Mouse (Mus musculus): ENCODE measurements around the gene Iars. TPM values are rescaled to one million over a fixed set of nuclear protein-coding genes. Genes with fewer than 3 reads are reported as not detected.
"Not testable (repeated sequence)": the region's sequence is repeated elsewhere in the genome, so short reads cannot be mapped to it uniquely, and the experiment has no call there.

Gene Iars
- total RNA-seq, 2 experiments from 2014 or later, result 25.7 to 35.7 TPM

DNA sequence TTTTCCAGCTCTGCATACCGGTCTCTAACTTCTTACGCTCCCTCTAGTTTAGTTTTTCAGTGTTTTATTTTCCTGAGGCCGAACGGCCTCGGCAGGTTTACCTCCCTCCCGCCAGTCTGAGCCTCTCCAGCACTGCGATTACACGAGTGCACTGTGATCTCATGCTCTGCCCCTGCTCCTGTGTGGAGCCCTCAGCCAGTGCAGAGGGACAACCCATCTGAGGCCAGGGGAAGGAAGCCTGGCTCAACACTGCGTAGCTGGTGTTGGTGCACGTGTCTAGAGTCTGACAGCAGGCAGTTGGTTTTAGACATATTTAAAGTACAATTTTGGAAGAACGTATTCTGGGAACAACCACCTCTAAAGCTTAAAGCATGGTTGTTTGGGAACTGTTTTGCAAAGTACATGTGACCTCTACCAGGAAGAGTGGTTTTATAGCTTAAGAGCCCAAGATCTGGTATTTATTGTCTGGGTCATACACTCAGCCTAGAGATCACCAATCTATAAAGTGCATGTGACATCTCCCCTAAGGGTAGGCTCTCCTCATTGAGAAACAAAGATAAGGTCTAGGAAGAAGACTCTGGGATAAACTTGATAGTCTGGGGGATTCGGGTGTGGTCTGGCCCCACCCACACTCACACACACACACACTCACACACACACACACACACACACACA is 30.3 kb downstream of the Iars start:
- ATAC-seq (replicated peaks; ENCODE audit: low FRiP score, poor library complexity, severe bottlenecking), result no peak

DNA sequence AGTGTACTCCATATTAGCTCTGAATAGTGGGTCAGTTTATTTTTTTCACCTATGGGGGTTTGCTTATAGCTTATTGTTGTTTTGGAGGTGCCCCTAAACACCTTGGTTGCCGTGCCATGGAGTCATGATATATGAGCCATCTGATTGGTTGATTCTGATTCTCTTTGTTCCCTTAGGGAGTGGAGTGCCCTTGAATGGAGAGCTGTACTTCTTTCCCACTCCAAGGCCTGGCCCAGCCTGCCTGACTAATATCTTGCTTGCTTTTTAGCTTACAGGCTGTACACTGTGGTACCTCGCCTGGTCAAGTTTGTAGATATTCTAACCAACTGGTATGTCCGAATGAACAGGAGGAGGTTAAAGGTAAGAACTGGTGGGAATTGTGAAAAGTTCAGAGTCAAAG is 37.4 kb downstream of the Iars start:
- no peak for ATAC-seq (replicated peaks; ENCODE audit: low FRiP score, poor library complexity, severe bottlenecking)

DNA sequence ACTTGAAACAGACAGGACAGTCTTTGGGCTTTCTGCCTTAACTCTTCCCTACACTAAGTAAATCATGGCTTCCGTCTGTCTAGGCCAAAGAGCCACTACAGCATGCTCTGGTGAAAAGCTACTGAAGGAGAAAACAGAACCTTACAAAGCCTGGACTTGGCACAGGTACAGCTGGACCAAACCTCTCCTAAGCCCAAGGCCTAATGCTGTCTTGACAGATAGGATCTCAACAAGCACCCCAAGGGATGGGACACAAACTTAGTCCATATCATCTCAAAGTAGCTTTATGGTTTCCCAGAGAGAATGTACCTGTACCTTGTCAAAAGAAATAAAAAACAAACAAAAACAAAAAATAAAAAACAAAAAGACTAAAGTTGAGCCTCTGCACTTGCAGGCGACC is 54.5 kb downstream of the Iars start:
- no peak for ATAC-seq (replicated peaks; ENCODE audit: low FRiP score, poor library complexity, severe bottlenecking)

DNA sequence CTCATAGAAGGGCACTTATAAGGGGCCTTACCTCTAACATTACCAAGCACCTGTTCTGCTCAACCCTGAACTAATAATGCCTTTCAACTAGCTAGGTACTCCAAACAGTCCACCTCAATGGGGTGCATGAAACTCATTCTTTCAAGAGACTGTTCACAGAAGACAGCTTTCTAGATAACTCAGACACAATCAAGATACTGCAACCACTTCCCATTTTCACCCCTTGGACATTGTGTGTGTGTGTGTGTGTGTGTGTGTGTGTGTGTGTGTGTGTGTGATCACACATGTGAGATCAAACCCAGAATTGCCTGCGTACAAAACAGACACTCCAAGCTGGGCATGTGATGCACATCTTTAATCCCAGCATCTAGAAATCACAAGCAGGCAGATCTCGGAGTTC is 56.1 kb downstream of the Iars start:
- no peak for ATAC-seq (replicated peaks; ENCODE audit: low FRiP score, poor library complexity, severe bottlenecking)

DNA sequence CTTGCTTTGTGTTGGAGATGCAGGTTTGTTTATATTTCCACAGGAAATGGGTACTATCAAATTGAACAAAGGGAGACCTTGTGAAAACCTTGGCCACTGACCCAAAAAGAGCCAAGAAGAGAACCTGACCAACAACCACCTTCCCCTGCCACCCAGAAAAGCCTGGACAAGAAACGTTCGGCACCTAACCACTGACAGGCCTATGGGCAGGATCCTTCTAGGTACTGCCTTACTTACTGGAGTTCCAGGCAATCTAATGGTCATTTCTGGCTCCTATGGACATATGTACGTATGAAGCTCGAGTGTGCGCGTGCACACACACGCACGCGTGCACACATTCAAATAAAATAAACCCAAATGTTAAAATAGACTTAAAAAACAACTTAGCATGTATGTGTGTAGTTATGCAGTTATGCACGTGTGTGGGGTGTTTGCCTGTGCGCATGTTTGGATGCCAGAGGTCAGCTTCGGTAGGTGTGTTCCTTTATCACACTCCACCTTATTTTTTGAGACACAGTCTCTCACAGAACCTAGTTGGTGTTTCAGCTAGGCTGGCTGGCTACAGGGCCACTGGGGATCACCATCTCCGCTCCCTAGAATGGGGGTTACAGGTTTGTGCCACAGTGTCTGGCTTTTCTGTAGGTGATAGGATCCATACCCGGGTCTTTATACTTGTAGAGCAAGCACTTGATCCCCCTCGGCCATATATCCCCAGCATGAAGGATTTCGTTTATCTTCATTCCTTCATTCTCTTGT is 59.6 kb downstream of the Iars start:
- ATAC-seq (replicated peaks; ENCODE audit: low FRiP score, poor library complexity, severe bottlenecking), result no peak

DNA sequence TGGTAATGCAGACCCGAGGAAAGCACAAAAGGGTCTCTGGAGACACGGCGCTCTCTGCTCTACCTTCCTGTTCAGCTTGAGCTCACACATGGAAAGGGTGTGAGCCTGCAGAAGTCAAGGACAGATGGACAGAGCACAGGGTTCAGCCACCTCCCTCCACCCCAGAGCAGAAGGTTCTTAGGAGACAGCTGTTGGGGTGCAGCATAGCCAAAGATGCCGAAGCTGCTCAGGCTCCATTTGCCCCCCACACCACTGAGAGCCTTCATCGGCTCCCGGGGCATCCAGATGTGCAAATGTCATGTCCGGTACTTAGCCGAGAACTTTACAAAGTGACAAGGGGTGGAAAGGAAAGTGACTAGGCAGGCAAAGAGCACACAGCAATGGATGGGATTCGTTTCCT is 74.7 kb downstream of the Iars start:
- ATAC-seq (replicated peaks; ENCODE audit: low FRiP score, poor library complexity, severe bottlenecking), result no peak

DNA sequence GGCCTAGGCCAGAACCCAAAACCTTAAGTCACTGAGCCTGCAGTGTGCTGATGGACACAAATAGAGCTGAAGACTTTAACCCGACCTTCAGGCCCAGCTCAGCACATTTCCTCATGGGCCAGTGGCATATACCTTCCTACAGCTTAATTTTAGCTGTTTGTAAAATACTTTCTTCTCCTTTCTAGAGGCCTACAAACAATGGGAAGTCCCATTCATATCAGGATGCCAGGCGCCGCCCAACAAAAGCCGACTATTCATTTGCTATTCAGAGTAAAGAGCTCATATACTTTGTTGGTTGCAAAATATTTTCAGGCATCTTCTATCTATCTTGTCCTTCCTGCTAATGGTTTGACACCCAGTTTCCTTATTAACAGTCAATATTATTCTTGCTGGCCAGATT is 76.1 kb downstream of the Iars start:
- no peak for ATAC-seq (replicated peaks; ENCODE audit: low FRiP score, poor library complexity, severe bottlenecking)

DNA sequence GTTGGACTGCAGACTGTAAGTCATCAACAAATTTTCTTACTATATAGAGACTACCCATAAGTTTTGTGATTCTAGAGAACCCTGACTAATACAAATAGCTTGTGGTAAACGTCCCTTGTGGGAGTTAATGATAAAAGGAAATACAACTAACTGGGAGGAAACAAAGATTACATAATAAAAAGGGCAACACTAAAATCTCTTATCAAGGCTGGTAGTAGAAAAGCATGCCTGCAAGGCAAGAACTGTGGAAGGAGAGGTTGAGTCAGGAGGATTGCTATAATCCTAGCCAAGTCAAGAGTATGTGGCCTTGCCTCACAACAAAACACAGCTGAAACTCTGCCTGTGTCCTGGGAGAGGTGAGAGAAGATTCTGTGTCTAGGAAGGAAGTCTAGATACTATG is 78.8 kb downstream of the Iars start:
- ATAC-seq (replicated peaks; ENCODE audit: low FRiP score, poor library complexity, severe bottlenecking), result no peak

DNA sequence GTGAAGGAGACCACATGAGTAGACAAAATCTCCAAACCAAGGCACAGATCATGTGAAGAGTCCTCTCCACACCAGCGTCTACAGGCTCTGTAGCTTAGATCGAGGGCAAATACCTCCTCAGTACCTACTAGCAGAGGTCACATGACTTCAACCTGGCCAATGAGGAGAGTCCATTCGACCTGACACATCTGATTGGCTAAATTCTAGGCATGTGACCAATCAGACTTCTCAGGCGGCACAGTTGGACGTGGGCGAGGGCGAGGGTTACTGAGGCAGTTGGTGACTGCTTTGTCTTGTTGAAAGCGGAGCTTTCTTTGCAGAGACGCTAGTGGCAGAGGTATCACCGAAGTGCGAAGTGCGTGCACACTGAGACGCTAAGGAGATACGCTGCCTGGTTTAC is 80.3 kb downstream of the Iars start:
- ATAC-seq (replicated peaks; ENCODE audit: low FRiP score, poor library complexity, severe bottlenecking), result no peak

DNA sequence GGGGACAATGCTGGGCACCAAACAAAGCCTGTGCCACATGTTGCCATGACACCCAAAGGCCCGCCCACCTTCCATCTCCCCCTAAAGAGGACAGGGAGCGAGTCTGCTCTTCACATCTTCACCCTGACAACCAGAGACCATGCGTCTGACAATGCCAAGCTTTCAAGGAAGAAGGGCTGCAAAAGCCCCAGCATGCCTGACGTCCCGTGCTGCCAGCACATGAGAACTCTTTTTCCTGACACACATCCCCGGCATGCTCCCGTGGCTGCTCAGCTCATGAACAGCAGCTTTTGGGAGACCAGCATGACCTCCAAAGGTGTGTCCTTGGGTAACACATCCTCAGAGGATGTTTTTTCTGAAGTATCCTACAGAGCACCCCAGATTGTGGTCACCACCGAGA is 83.4 kb downstream of the Iars start:
- no peak for ATAC-seq (replicated peaks; ENCODE audit: low FRiP score, poor library complexity, severe bottlenecking)

DNA sequence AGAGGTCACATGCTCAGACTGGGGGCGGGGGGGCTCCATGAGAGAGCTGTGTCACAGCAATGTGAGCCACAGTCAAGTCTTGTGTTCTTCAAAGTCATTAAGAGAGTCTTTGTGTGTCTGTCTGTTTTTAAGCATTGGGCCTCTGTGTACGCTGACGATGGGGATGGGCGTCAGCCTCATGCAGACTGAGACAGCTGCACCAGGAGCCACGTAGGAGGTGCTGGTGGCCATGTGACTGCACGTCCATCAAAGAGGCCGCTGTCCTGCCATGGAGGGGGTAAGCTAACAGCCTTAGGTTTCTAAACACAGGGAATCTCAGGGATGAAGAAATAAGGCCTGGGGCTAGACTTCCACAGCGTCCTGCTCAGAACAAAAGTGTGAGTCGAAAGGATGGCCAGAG is 84.4 kb downstream of the Iars start:
- no peak for ATAC-seq (replicated peaks; ENCODE audit: low FRiP score, poor library complexity, severe bottlenecking)

DNA sequence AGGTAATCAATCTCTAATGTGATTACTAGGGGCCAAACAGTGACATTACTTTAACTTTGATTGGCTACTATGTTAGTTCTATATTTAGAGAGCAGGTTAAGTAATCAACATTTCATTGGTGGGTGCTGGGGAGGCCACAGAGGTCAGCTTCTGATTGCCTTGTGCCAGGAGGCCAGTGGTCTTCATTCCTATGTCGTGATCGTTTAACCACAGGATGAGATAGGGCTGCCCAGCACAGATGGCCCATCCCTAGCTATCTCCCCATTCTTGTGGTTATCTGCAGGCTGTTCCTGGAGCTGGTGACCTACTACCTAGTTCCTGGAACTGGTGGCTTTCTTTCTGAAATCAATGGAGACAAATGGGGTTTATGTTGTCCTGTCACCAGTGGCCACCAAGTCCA is 86.1 kb downstream of the Iars start:
- ATAC-seq (replicated peaks; ENCODE audit: low FRiP score, poor library complexity, severe bottlenecking), result no peak

DNA sequence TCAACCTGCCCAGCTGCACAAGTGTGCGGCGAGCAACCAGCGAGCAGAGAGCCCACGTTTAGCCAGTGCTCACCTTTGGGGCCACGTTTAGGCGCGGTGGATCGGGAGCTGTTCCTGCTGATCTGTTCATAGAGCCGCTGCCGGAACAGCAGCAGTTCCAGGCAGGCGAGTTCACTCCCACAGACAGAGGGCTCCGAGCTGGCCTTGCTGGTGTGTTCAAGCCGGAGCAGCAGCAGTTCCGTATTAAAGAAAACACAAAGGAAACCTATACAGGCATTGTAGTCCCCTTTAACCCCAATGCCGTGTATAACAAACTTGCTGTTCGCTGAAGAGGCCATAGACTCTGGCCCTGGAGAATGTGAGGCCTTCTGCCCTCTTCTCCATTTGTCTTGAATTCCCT is 87.2 kb downstream of the Iars start:
- ATAC-seq (replicated peaks; ENCODE audit: low FRiP score, poor library complexity, severe bottlenecking), result no peak

DNA sequence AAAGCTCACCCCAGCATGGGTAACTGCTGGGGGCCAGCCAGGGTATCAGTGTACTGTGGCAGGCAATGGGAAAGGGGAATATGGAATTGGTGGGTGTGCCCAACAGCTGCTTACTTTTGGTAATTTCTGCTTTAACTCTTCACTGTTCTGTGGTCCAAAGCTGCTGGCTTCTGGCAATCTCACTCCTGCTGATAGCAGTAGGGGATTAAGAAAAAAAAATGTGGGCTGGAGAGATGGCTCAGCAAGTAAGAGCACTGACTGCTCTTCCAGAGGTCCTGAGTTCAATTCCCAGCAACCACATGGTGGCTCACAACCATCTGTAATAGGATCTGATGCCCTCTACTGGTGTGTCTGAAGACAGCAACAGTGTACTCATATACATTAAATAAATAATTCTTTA is 89.6 kb downstream of the Iars start:
- ATAC-seq (replicated peaks; ENCODE audit: low FRiP score, poor library complexity, severe bottlenecking), result not testable (repeated sequence)

Other genes starting within 250 kb of the Iars start
- gene Tes3-ps, start 188.8 kb upstream of the Iars start, total RNA-seq (2015; ENCODE audit: low replicate concordance), result 0.77 and 0.84 TPM in 2 replicates
- gene Tes3-ps, start 188.8 kb upstream of the Iars start, total RNA-seq (2017; ENCODE audit: low replicate concordance), result 3.0 and 5.4 TPM in 2 replicates
- gene Ecm2, start 177.3 kb upstream of the Iars start, total RNA-seq (2015; ENCODE audit: low replicate concordance), result not detected in 2 replicates
- 0.09 and 0.70 TPM in 2 replicates for gene Ecm2, start 177.3 kb upstream of the Iars start, total RNA-seq (2017; ENCODE audit: low replicate concordance)
- gene Aspn, start 137.7 kb upstream of the Iars start, total RNA-seq (2015; ENCODE audit: low replicate concordance), result not detected in 2 replicates
- gene Aspn, start 137.7 kb upstream of the Iars start, total RNA-seq (2017; ENCODE audit: low replicate concordance), result not detected in 2 replicates
- gene Omd, start 99.6 kb upstream of the Iars start, total RNA-seq (2015; ENCODE audit: low replicate concordance), result 1.5 TPM in 1 of 2 replicates, not detected in the other
- 1.4 TPM in 1 of 2 replicates, not detected in the other for gene Omd, start 99.6 kb upstream of the Iars start, total RNA-seq (2017; ENCODE audit: low replicate concordance)
- 5.8 TPM in 1 of 2 replicates, not detected in the other for gene Ogn, start 74.1 kb upstream of the Iars start, total RNA-seq (2015; ENCODE audit: low replicate concordance)
- 1.3 TPM in 1 of 2 replicates, not detected in the other for gene Ogn, start 74.1 kb upstream of the Iars start, total RNA-seq (2017; ENCODE audit: low replicate concordance)
- gene Cenpp, start 29.3 kb upstream of the Iars start, total RNA-seq (2015; ENCODE audit: low replicate concordance), result 16.9 and 23.0 TPM in 2 replicates
- 11.2 and 26.8 TPM in 2 replicates for gene Cenpp, start 29.3 kb upstream of the Iars start, total RNA-seq (2017; ENCODE audit: low replicate concordance)
- gene Nol8, start 29.0 kb upstream of the Iars start, total RNA-seq (2015; ENCODE audit: low replicate concordance), result 10.0 and 13.1 TPM in 2 replicates
- gene Nol8, start 29.0 kb upstream of the Iars start, total RNA-seq (2017; ENCODE audit: low replicate concordance), result 6.0 and 6.5 TPM in 2 replicates
- not detected in 2 replicates for gene Gm30302, start 116.9 kb downstream of the Iars start, total RNA-seq (2015; ENCODE audit: low replicate concordance)
- not detected in 2 replicates for gene Gm30302, start 116.9 kb downstream of the Iars start, total RNA-seq (2017; ENCODE audit: low replicate concordance)

All from erythroblast, adult 5-6 weeks (primary cell).